Mouse (Mus musculus) cerebellum, adult 9-10 months (tissue): ENCODE data around the gene Metrnl.

ENCODE experiments used
- DNase-seq: peaks from one replicate; pipeline ENCODE4 v3.0.0; 2022

Gene Metrnl

GRCm38 (mm10) chr11:121686091-121686490 lies 15.3 kb upstream of the Metrnl start:
- no peak for DNase-seq

- no peak for DNase-seq
These were observed 14.7 kb upstream of the Metrnl start for GRCm38 (mm10) chr11:121686674-121687073.

DNA sequence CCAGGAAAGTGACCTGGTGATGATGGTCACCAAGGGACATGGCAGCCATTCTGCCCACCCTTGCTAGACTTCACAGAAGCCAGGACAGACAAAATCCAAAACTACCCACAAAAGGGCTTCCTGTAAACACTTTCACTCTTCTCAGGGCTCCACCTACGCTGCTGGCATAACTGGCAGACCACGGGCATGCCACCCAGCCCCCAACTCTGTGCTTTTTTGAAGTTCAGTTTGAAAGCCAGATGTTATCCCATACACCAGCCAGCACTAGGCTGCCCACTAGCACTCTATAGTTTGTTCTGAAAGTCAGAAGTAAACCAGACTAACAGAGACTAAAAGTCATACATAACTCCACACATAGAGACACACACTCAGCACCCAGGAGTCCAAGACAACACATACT lies 13.3 kb upstream of the Metrnl start:
- DNase-seq = no peak

DNA sequence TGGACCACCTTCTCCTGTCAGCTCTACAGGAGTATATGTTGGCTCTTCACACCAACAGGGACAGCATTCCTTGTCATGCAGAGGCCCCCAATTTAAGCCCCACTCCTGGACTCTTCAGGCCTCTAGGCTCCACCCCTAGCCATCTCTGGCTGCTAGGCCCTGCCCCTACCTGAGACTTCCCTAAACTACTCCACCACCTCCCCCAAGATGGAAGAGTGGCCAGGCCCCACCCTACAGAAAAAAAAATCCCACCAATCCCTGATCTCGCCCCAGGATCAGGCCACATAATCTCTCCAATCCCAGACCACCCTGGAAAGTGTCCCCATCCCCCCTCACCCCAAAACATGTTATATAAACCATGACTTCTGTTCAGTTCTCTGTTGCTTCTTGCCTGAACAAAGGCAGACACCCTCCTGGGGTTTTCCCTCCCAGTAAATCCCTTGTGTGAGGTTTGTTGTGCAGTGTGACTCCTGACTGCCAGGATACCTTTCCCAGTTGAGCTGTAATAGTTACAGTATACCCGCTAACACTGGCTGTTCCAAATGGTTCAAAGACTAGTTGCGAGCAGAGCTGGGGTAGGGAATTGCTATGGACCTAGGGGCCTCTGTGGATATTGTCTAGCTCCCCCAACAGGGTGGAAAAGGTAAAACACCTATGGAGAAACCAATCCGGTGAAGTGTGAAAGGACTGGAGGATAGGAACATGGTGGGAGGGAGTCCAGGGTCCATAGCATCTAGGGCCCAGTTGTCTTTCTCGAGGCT lies 5.9 kb upstream of the Metrnl start:
- DNase-seq = no peak

- DNase-seq = no peak
These were observed 4.1 kb upstream of the Metrnl start for GRCm38 (mm10) chr11:121697271-121697670.

DNA sequence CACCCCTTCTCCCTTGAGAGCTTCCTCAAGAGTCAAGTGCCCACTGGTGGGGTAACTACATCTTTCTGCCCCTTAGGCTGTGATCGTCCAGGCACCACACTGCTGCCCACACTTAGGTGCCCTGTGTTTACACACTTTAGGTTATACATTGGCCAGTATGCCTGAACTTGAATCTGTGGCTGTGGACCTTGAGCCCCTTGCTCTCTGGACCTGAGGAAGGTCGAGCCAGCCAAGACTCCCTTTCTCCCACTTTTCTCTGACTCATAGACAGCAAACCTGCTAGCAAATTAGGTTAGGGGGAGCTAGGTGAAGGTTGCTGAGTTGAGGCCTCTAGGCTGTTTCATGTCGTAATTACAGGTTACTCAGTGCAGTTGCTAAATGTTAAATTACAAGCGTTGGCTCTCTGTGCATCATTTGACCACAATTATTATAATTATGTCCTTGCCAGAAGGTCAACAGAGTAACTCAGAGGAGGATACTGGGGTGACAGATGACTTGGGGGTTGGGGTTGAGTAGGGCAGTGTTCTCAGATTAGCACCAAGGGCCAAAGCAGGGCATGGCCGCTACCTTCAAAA lies 2.9 kb upstream of the Metrnl start:
- no peak for DNase-seq

DNA sequence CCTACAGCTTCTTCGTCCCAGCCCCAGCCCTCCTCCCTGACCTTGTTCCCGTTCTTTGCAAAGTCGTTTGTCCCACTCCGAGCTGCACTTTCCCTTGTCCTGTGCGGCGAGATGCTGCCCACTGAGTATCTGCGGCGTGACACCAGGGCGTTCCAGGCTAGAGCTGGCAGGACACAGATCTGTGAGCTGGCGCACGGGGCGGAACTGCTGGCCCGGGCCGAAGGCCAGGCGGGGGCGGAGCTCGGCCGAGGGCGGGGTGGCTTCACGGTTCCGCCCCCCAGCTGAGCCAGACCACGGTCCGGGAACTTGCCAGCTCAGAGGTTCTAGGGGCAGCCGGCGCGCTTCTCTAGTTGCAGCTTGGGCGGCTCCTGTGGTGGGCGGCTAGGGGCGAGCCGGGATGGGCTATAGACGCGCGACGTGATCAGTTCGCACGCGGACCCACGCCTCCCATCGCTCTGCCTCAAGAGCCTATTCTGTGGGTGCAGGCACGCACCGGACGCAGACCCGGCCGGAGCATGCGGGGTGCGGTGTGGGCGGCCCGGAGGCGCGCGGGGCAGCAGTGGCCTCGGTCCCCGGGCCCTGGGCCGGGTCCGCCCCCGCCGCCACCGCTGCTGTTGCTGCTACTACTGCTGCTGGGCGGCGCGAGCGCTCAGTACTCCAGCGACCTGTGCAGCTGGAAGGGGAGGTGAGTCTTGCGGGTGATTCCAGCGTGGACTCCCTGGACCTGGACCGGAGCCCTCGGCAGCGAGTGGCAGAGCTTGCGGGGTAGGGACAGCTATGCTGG lies 959 bp downstream of the Metrnl start:
- peak; percentile 73 for DNase-seq

DNA sequence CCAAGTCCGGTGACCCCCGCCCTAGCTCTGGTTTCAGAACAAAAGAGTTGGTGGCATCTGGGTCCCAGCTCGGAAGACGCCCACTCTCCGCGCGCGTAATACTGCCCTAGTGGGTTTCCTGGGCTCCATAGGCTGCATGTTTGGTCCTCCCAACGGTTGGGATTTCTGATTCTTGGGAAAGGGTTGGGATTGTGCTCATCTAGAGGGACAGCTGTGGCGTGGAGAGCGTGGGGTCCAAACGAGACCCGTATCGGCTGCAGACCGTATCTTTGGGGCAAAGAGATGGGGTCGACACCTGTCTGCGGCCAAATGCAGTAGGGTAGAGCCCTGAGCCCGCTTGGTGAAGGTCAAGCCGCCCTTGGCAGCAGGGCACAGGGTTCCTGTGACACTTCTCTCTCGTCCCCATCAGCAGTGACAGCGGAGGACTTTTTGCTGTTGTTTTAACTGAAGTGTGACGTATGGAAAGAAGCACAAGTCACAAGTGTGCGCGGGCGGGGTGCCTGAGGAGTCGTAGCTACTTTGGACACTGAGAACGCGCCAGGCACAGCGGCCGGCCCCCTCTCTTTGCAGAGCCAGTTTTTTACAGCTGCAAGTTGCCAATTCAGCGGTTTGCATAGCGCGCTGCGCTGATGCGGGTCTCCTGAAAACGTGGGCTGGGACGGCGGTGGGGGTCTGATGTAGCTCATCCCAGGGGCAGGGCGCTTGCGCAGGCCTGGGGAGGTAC lies 1.7 kb downstream of the Metrnl start:
- no peak for DNase-seq

- no peak for DNase-seq
These were observed 2.4 kb downstream of the Metrnl start for GRCm38 (mm10) chr11:121703619-121704215.

- no peak for DNase-seq
These were observed 5.2 kb downstream of the Metrnl start for GRCm38 (mm10) chr11:121706521-121707005.

- no peak for DNase-seq
These were observed 7.9 kb downstream of the Metrnl start for GRCm38 (mm10) chr11:121709278-121709677.

GRCm38 (mm10) chr11:121710245-121710644 lies 8.9 kb downstream of the Metrnl start:
- no peak for DNase-seq

GRCm38 (mm10) chr11:121712987-121713386 lies 11.6 kb downstream of the Metrnl start:
- DNase-seq = no peak

DNA sequence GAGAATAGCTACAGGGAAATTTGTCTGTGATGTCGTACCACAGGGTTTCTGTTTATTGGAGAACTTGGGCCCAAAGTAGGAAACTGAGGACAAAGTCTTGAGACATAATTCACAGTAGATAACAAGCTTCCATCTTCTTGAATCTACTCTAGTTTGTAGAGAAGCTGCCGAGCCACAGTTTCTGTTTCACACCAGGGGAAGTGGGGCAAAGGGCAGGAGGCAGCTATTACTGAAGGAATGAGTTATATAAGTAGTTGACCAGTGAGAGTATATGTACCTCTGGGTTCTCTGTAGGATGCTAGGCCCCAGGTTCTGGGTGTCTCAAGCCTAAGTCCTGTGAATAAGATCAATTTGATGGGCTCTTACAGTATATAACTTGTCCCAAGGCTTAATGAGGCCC lies 12.2 kb downstream of the Metrnl start:
- DNase-seq = no peak

- DNase-seq = no peak
These were observed 13.6 kb downstream of the Metrnl start for GRCm38 (mm10) chr11:121714745-121715485.

DNA sequence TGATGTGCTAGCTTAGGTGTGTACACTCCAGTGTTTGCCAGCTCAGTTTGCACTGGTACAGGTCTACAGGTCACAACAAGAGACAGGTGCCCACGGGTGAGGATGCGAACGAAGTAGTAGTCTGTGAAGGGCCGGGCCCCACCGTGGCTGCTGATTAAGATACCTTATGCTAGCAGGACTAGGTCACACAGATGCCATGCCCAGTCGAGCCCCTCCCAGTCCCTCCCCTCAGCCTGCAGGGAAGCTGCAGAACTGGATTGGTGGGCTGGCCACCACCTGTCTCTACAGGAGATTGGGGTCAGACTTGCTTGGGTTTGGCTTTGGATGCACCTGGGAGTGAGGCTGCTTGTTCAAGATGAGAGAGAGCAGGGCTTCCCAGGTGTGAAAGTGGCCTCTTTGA lies 16.4 kb downstream of the Metrnl start:
- DNase-seq = no peak

DNA sequence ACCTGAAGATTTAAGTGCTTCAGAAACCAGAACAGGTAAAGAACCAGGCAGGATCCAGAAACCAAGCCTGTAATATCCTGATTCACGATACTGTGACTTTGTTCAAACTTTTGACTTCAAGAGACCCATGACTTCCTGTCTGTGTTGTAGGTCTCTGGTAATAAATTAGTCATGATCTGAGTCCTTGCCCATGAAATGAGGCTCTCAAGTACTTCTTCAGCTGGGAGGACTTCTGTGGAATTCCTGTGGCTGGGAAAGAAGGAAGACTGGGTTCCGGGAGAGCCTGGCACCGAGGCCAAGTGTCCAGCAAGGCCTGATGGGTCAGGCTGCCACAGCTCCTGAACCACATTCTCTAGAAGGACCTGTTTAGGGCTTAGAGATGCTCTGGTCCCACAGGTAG lies 19.4 kb downstream of the Metrnl start:
- DNase-seq = no peak

- DNase-seq = no peak
These were observed 21.1 kb downstream of the Metrnl start for GRCm38 (mm10) chr11:121722434-121722833.

GRCm38 (mm10) chr11:121726625-121727024 lies 25.3 kb downstream of the Metrnl start:
- no peak for DNase-seq

- DNase-seq = no peak
These were observed 32.8 kb downstream of the Metrnl start for GRCm38 (mm10) chr11:121734184-121734583.

- DNase-seq = no peak
These were observed 33.5 kb downstream of the Metrnl start for GRCm38 (mm10) chr11:121734892-121735291.

DNA sequence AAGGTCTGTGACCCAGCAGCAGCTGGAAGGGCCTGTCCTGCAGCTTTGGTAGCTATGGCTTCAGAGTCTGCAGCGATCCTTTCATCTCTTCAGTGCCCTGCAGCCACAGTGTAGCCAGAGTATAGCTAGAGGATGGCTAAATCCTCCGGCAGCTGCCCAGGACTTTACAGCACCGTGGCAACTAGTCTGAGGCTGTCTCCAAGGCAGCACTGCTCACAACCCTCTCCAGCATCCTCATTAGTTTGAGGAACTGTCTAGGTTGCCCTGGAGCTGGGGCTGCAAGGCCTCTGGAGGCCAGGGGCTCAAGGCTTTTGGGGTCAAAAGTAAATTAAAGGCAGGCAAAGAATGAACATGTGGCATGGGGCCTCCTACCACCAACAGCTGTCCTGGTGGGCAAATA lies 37.3 kb downstream of the Metrnl start:
- DNase-seq = no peak
